Mouse (Mus musculus) neural tube, embryonic 14.5 days (tissue): Measurements from ENCODE around the gene Hoxc10. TPM values are rescaled to one million over a fixed set of nuclear protein-coding genes. Genes with fewer than 3 reads are reported as not detected.

Experiments
- ATAC-seq: fragments of 200-750 bp; cut with Nextera tagmentation; 2 replicates; pipeline ENCODE4 v1.8.0; 2017; ENCODE audit warnings: low read depth, mild to moderate bottlenecking, moderate TSS enrichment, moderate library complexity
- H3K27ac ChIP-seq: fragments of 300-500 bp; sonication (generic); 2 replicates; pipeline ENCODE4 v1.5.1; 2014; ENCODE audit warnings: low read depth, mild to moderate bottlenecking, control low read depth, low read length, moderate library complexity, mixed read lengths
- H3K27me3 ChIP-seq: fragments of 300-500 bp; sonication (generic); 2 replicates; pipeline ENCODE4 v1.6.1; 2014; ENCODE audit warnings: low read length; ENCODE audit not compliant: control insufficient read depth, insufficient read depth
- H3K36me3 ChIP-seq: fragments of 300-500 bp; sonication (generic); 2 replicates; pipeline ENCODE4 v1.6.1; 2014; ENCODE audit warnings: low read length, mixed read lengths; ENCODE audit not compliant: control insufficient read depth, insufficient read depth
- H3K4me1 ChIP-seq: fragments of 300-500 bp; sonication (generic); 2 replicates; pipeline ENCODE4 v1.6.1; 2014; ENCODE audit warnings: low read length; ENCODE audit not compliant: control insufficient read depth, insufficient read depth
- H3K4me2 ChIP-seq: fragments of 300-500 bp; sonication (generic); 2 replicates; pipeline ENCODE4 v1.6.1; 2014; ENCODE audit warnings: mild to moderate bottlenecking, low read depth, low read length, control low read depth
- H3K4me3 ChIP-seq: fragments of 300-500 bp; sonication (generic); 2 replicates; pipeline ENCODE4 v1.5.1; 2014; ENCODE audit warnings: low read depth, low read length, control low read depth, mixed read lengths
- H3K9ac ChIP-seq: fragments of 300-500 bp; sonication (generic); replicated peaks from 2 replicates; pipeline ENCODE4 v1.6.1; 2014; ENCODE audit warnings: low read depth, mild to moderate bottlenecking, control low read depth, low read length, mixed read lengths
- H3K9me3 ChIP-seq: fragments of 300-500 bp; sonication (generic); 2 replicates; pipeline ENCODE4 v1.6.1; 2016; ENCODE audit warnings: low read length; ENCODE audit not compliant: control insufficient read depth
- WGBS: fragments of 180-500 bp; shearing (Covaris S2); extraction: QIAGEN DNeasy Blood & Tissue Kit; methylation state at CpG from one replicate; pipeline ENCODE4 v1.1.7; 2014; 5-methylcytosine and 5-hydroxymethylcytosine counted together
- polyA plus RNA-seq: library from polyadenylated mRNA; unstranded; fragments of >200 nt; fragmentation: Nextera tagmentation; extraction: Ambion mirVana; gene quantifications from 2 replicates; pipeline ENCODE4 v1.2.1, GENCODE M21; 2014

Gene Hoxc10
- polyA plus RNA-seq, 1 experiment from 2014 or later: 94.7 TPM

GRCm38 (mm10) chr15:102922636-102923500, 43.7 kb upstream of the Hoxc10 start:
- Histone ChIP-seq H3K27me3 (peaks cover 42% of the 10 kb centered on the region), H3K4me2 (peak overlapping the region; percentile 23; the same call in 1 of the 2 replicates), H3K36me3 (no peaks in the 10 kb centered on the region), H3K4me3 (peak overlapping the region; percentile 29; the same call in 1 of the 2 replicates), H3K9ac (no peak overlapping the region; the same call in 1 of the 2 replicates), H3K27ac (no peak overlapping the region), H3K9me3 (no peaks in the 10 kb centered on the region), H3K4me1 (no peaks in the 10 kb centered on the region)
- ATAC-seq: no peak
- WGBS: 13% methylated on average over 6 of the region's 6 CpGs

- ATAC-seq: no peak
- 2% methylated on average over 40 of the region's 40 CpGs for WGBS
These were observed 39.5 kb upstream of the Hoxc10 start for GRCm38 (mm10) chr15:102927032-102927645.

GRCm38 (mm10) chr15:102931706-102932358, 34.8 kb upstream of the Hoxc10 start:
- H3K27ac ChIP-seq: no peak overlapping the region
- H3K4me2 ChIP-seq: no peak overlapping the region; the same call in 1 of the 2 replicates
- no peak overlapping the region for H3K9ac ChIP-seq
- ATAC-seq: peak; percentile 60; the same call in 1 of the 2 replicates
- WGBS: under 1% methylated on average over 23 of the region's 23 CpGs
- H3K36me3 ChIP-seq: no peaks in the 10 kb centered on the region
- peaks cover 62% of the 10 kb centered on the region for H3K27me3 ChIP-seq
- 0 out of 2 replicates have a peak, but pooled peaks cover 3% of the 10 kb centered on the region for H3K4me1 ChIP-seq
- H3K4me3 ChIP-seq: no peak overlapping the region; the same call in 1 of the 2 replicates
- H3K9me3 ChIP-seq: no peaks in the 10 kb centered on the region

More at GRCm38 (mm10) chr15:102927032-102927645, 39.5 kb upstream of the Hoxc10 start:
- Histone ChIP-seq H3K27me3 (peaks cover 66% of the 10 kb centered on the region), H3K4me1 (no peaks in the 10 kb centered on the region), H3K9ac (no peak overlapping the region), H3K27ac (no peak overlapping the region), H3K4me3 (peak overlapping the region; percentile 6; the same call in 1 of the 2 replicates), H3K36me3 (no peaks in the 10 kb centered on the region), H3K4me2 (peak overlapping the region; percentile 27; the same call in 1 of the 2 replicates), H3K9me3 (no peaks in the 10 kb centered on the region)

GRCm38 (mm10) chr15:102934438-102934837, 32.2 kb upstream of the Hoxc10 start:
- Histone ChIP-seq H3K9ac (peak overlapping the region; percentile 29; the same call in 1 of the 2 replicates), H3K4me2 (peak overlapping the region; percentile 29; the same call in 1 of the 2 replicates), H3K36me3 (no peaks in the 10 kb centered on the region), H3K9me3 (no peaks in the 10 kb centered on the region), H3K27me3 (peaks cover 57% of the 10 kb centered on the region), H3K4me3 (peak overlapping the region; percentile 26; the same call in 1 of the 2 replicates), H3K27ac (peak overlapping the region; percentile 28; the same call in 1 of the 2 replicates), H3K4me1 (0 out of 2 replicates have a peak, but pooled peaks cover 3% of the 10 kb centered on the region)
- no peak for ATAC-seq
- 2% methylated on average over 12 of the region's 12 CpGs for WGBS

GRCm38 (mm10) chr15:102934897-102935296, 31.7 kb upstream of the Hoxc10 start:
- 0 out of 2 replicates have a peak, but pooled peaks cover 3% of the 10 kb centered on the region for H3K4me1 ChIP-seq
- H3K27me3 ChIP-seq: peaks cover 57% of the 10 kb centered on the region
- ATAC-seq: no peak
- H3K36me3 ChIP-seq: no peaks in the 10 kb centered on the region
- peak overlapping the region; percentile 29; the same call in 1 of the 2 replicates for H3K4me2 ChIP-seq
- peak overlapping the region; percentile 26 for H3K4me3 ChIP-seq
- H3K9me3 ChIP-seq: no peaks in the 10 kb centered on the region
- H3K27ac ChIP-seq: peak overlapping the region; percentile 28; the same call in 1 of the 2 replicates
- H3K9ac ChIP-seq: peak overlapping the region; percentile 41
- WGBS: under 1% methylated on average over 25 of the region's 27 CpGs

- peaks cover 58% of the 10 kb centered on the region for H3K27me3 ChIP-seq
- H3K27ac ChIP-seq: peak within 1 kb of the TSS; percentile 67
- H3K36me3 ChIP-seq: no peaks in the 10 kb centered on the region
- H3K9me3 ChIP-seq: no peaks in the 10 kb centered on the region
- peak within 1 kb of the TSS; percentile 31 for H3K4me3 ChIP-seq
- H3K9ac ChIP-seq: peak within 1 kb of the TSS; percentile 47
- WGBS: under 1% methylated on average over 31 of the region's 31 CpGs
- H3K4me2 ChIP-seq: peak within 1 kb of the TSS; percentile 26
- H3K4me1 ChIP-seq: 0 out of 2 replicates have a peak, but pooled peaks cover 3% of the 10 kb centered on the region
- ATAC-seq: no peak
These were observed 30.2 kb upstream of the Hoxc10 start, which contains the start of gene Hoxc12 for GRCm38 (mm10) chr15:102936279-102936972. Gene Hoxc12, plus strand, starts transcription at chr15:102936757.

GRCm38 (mm10) chr15:102937036-102937666, 29.4 kb upstream of the Hoxc10 start:
- H3K4me2 ChIP-seq: peak overlapping the region; percentile 26
- no peaks in the 10 kb centered on the region for H3K36me3 ChIP-seq
- under 1% methylated on average over 46 of the region's 50 CpGs for WGBS
- H3K4me3 ChIP-seq: peak overlapping the region; percentile 31
- H3K27ac ChIP-seq: peak overlapping the region; percentile 67
- no peak for ATAC-seq
- peaks cover 60% of the 10 kb centered on the region for H3K27me3 ChIP-seq
- H3K9me3 ChIP-seq: no peaks in the 10 kb centered on the region
- H3K4me1 ChIP-seq: 0 out of 2 replicates have a peak, but pooled peaks cover 3% of the 10 kb centered on the region
- H3K9ac ChIP-seq: peak overlapping the region; percentile 47
